Mouse (Mus musculus): ENCODE measurements around the gene Rnf114. TPM values are rescaled to one million over a fixed set of nuclear protein-coding genes. Genes with fewer than 3 reads are reported as not detected.

Rnf114 gene
- polyA plus RNA-seq, 1 experiment, result 33.5 TPM

DNA sequence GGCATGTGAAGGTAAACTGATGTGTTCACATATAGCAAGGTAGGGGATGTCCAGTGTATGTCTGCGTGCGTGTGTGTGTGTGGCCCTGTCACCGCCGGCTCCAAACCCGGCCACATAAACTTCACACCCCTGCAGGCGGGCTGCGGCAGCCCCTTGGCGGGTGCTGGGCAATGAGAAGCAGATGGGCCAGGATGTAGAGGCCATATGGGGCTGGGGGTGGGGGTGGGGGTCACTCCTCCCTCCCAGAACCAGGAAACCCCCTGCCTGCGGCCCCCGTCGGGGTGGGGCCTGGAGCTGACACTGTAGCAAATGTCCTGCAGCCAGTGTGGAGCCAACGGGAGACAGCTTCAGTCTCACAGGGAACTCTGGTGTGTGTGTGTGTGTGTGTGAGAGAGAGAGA is 71.3 kb downstream of the Rnf114 start:
- no peak overlapping the region for H3K27ac ChIP-seq (ENCODE audit: control insufficient read depth, insufficient read depth, low read depth, low read length, poor library complexity)
- no peaks in the 10 kb centered on the region for H3K4me1 ChIP-seq (ENCODE audit: control insufficient read depth, insufficient read depth, low read length)
- H3K4me3 ChIP-seq (replicated peaks; ENCODE audit: control insufficient read depth, low read depth, low read length), result no peak overlapping the region
- TF ChIP-seq CTCF (IDR thresholded peaks at IDR 0.05; ENCODE audit: control insufficient read depth, insufficient read depth, low read length) (no peak), POLR2A (IDR thresholded peaks at IDR 0.05; ENCODE audit: borderline replicate concordance, control insufficient read depth, low read depth, low read length) (no peak)
- 79% methylated on average over 12 of the region's 12 CpGs for WGBS

DNA sequence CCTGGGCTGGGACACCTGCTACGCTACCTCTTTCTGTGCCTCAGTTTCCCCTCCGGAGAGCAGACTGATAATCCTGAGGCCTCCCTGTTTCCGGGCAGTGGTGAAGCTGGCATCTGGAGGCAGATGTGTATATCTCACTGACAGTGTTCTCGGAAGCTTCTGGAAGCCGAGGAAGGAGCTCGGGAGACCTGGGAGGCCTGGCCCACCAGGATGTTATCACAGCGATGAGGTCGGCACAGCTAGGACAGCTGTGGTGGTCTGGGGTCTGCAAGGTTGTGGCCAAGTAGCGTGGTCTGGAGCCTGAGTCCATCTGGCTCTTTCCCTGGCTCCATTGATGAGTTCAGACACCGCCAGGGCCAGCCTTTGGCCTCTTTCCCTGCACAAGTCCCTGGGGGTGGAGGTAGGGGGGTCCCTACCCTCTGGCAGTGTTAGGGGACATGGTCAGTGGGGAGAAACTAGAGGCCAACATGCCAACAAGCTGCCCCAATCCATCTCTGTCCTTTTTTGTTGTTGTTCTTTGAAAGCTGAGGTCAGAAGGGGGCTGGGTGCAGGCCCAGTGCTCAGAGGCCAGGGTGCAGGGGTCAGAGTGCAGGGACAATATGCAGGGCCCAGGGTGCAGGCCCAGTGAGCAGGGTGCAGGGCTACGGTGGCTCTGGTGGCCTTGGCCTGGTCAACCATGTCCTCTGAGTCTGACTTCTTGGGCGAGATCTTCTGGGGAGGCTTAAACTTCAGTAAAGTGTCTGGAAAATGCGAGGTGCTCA is 72.3 kb downstream of the Rnf114 start:
- Histone ChIP-seq H3K27ac (ENCODE audit: control insufficient read depth, insufficient read depth, low read depth, low read length, poor library complexity) (no peak overlapping the region), H3K4me3 (replicated peaks; ENCODE audit: control insufficient read depth, low read depth, low read length) (no peak overlapping the region), H3K4me1 (ENCODE audit: control insufficient read depth, insufficient read depth, low read length) (no peaks in the 10 kb centered on the region)
- WGBS, result 85% methylated on average over 13 of the region's 13 CpGs
- TF ChIP-seq CTCF (IDR thresholded peaks at IDR 0.05; ENCODE audit: control insufficient read depth, insufficient read depth, low read length) (no peak), POLR2A (IDR thresholded peaks at IDR 0.05; ENCODE audit: borderline replicate concordance, control insufficient read depth, low read depth, low read length) (no peak)

DNA sequence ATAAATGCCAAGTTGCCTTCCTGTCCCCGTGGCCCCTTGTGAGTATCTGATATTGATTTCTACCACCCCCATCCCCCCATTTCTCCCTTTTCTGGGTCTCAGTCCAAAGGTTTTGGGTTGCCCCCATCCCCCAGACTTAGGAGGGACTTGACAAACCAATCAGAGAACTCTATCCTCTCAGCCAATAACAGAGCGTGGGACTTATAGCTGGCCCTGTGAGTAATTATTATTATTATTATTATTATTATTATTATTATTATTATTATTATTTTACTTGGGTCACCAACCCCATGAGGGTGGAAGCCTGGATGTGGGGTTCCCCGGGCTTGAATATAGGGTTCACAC is 72.8 kb downstream of the Rnf114 start:
- TF ChIP-seq POLR2A (IDR thresholded peaks at IDR 0.05; ENCODE audit: borderline replicate concordance, control insufficient read depth, low read depth, low read length) (no peak), CTCF (IDR thresholded peaks at IDR 0.05; ENCODE audit: control insufficient read depth, insufficient read depth, low read length) (no peak)
- 66% methylated on average over 3 of the region's 3 CpGs for WGBS
- Histone ChIP-seq H3K4me3 (replicated peaks; ENCODE audit: control insufficient read depth, low read depth, low read length) (no peak overlapping the region), H3K27ac (ENCODE audit: control insufficient read depth, insufficient read depth, low read depth, low read length, poor library complexity) (no peak overlapping the region), H3K4me1 (ENCODE audit: control insufficient read depth, insufficient read depth, low read length) (no peaks in the 10 kb centered on the region)

DNA sequence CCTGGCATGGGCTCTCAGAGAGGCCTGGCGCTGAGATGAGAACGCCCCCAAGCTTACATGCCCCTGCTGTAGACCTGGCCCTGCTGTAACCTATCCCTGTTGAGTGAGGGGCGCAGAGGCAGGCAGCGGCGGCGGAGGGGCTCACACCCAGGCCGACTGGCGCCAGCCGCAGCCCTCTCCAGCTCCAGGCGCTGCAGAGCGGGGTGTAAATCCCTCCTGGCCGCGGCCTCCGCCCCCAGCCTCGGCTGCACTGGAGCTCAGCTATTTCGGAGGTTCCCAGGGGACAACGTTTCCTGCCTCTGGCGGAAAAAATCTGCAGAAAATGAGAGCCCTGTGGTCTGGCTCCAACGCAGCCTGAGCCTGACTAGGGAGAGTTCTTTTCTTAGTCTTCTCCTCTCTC is 73.2 kb downstream of the Rnf114 start:
- TF ChIP-seq POLR2A (IDR thresholded peaks at IDR 0.05; ENCODE audit: borderline replicate concordance, control insufficient read depth, low read depth, low read length), result no peak
- TF ChIP-seq CTCF (IDR thresholded peaks at IDR 0.05; ENCODE audit: control insufficient read depth, insufficient read depth, low read length), result no peak
- Histone ChIP-seq H3K4me1 (ENCODE audit: control insufficient read depth, insufficient read depth, low read length) (no peaks in the 10 kb centered on the region), H3K4me3 (replicated peaks; ENCODE audit: control insufficient read depth, low read depth, low read length) (no peak overlapping the region), H3K27ac (ENCODE audit: control insufficient read depth, insufficient read depth, low read depth, low read length, poor library complexity) (no peak overlapping the region)
- 61% methylated on average over 19 of the region's 19 CpGs for WGBS

Other genes starting within 250 kb of the Rnf114 start
- gene B4galt5, start 143.5 kb upstream of the Rnf114 start, polyA plus RNA-seq (2011; ENCODE audit: insufficient read depth, insufficient read length, low replicate concordance, missing spikeins), result 3.7 and 5.7 TPM in 2 replicates
- gene Slc9a8, start 70.9 kb upstream of the Rnf114 start, polyA plus RNA-seq (2011; ENCODE audit: insufficient read depth, insufficient read length, low replicate concordance, missing spikeins), result 20.2 and 49.4 TPM in 2 replicates
- gene Spata2, start 242 bp downstream of the Rnf114 start, polyA plus RNA-seq (2011; ENCODE audit: insufficient read depth, insufficient read length, low replicate concordance, missing spikeins), result 4.9 and 9.1 TPM in 2 replicates
- 1.9 TPM in 1 of 2 replicates, not detected in the other for gene Snai1, start 45.5 kb downstream of the Rnf114 start, polyA plus RNA-seq (2011; ENCODE audit: insufficient read depth, insufficient read length, low replicate concordance, missing spikeins)
- 73.5 and 124 TPM in 2 replicates for gene Ube2v1, start 139.4 kb downstream of the Rnf114 start, polyA plus RNA-seq (2011; ENCODE audit: insufficient read depth, insufficient read length, low replicate concordance, missing spikeins)
- gene Gm20431, start 168.9 kb downstream of the Rnf114 start, polyA plus RNA-seq (2011; ENCODE audit: insufficient read depth, insufficient read length, low replicate concordance, missing spikeins), result not detected in 2 replicates
- 13.0 and 19.5 TPM in 2 replicates for gene Cebpb, start 196.3 kb downstream of the Rnf114 start, polyA plus RNA-seq (2011; ENCODE audit: insufficient read depth, insufficient read length, low replicate concordance, missing spikeins)
- 20.8 and 36.2 TPM in 2 replicates for gene Tmem189, start 197.2 kb downstream of the Rnf114 start, polyA plus RNA-seq (2011; ENCODE audit: insufficient read depth, insufficient read length, low replicate concordance, missing spikeins)